Mouse (Mus musculus) brown adipose tissue, adult 24 weeks (tissue): ENCODE data around the gene Wrap53. TPM values are rescaled to one million over a fixed set of nuclear protein-coding genes. Genes with fewer than 3 reads are reported as not detected.

Experiments used
- H3K27ac ChIP-seq: fragments of 200-500 bp; replicated peaks from 2 replicates; pipeline ENCODE4 v1.5.1; 2012; ENCODE audit warnings: low read depth, mild to moderate bottlenecking, low read length
- H3K4me1 ChIP-seq: fragments of 200-500 bp; 2 replicates; pipeline ENCODE4 v1.6.1; 2012; ENCODE audit warnings: low read length, mixed read lengths; ENCODE audit not compliant: control insufficient read depth, insufficient read depth, insufficient read length
- H3K4me3 ChIP-seq: fragments of 200-500 bp; 2 replicates; pipeline ENCODE4 v1.5.1; 2012; ENCODE audit warnings: low read depth, mild to moderate bottlenecking, low read length, moderate library complexity; ENCODE audit not compliant: insufficient read depth
- polyA plus RNA-seq: library from polyadenylated mRNA; stranded (reverse); fragments of >200 nt; gene quantifications from 2 replicates; pipeline ENCODE4 v1.2.4, GENCODE M21; 2012; ENCODE audit not compliant: missing spikeins, insufficient read depth, insufficient read length

Wrap53 gene
- polyA plus RNA-seq, 1 experiment = 10.9 TPM

- Histone ChIP-seq H3K4me3 (no peak overlapping the region), H3K4me1 (peaks cover 4% of the 10 kb centered on the region; the same call in 1 of the 2 replicates), H3K27ac (no peak overlapping the region)
Observed at GRCm38 (mm10) chr11:69606832-69607231, 26.8 kb upstream of the Wrap53 start.

- H3K4me3 ChIP-seq = peak overlapping the region; percentile 45
Observed at GRCm38 (mm10) chr11:69606491-69606795, 26.4 kb upstream of the Wrap53 start.

GRCm38 (mm10) chr11:69605726-69606490 is 25.9 kb upstream of the Wrap53 start, which contains the start of gene Atp1b2:
Atp1b2 (minus strand) TSS chr11:69605942.
- peaks cover 4% of the 10 kb centered on the region; the same call in 1 of the 2 replicates for H3K4me1 ChIP-seq
- H3K4me3 ChIP-seq = peak within 1 kb of the TSS; percentile 70
- no peak within 1 kb of the TSS for H3K27ac ChIP-seq

More at GRCm38 (mm10) chr11:69606491-69606795, 26.4 kb upstream of the Wrap53 start:
- Histone ChIP-seq H3K27ac (no peak overlapping the region), H3K4me1 (peaks cover 4% of the 10 kb centered on the region; the same call in 1 of the 2 replicates)

- Histone ChIP-seq H3K4me3 (peak overlapping the region; percentile 70), H3K27ac (no peak overlapping the region), H3K4me1 (peaks cover 4% of the 10 kb centered on the region; the same call in 1 of the 2 replicates)
Observed at GRCm38 (mm10) chr11:69604795-69605664, 25.0 kb upstream of the Wrap53 start.

- Histone ChIP-seq H3K27ac (no peak overlapping the region), H3K4me1 (peaks cover 4% of the 10 kb centered on the region; the same call in 1 of the 2 replicates), H3K4me3 (peak overlapping the region; percentile 25)
Observed at GRCm38 (mm10) chr11:69604347-69604746, 24.3 kb upstream of the Wrap53 start.

- Histone ChIP-seq H3K27ac (0 out of 2 replicates have a peak overlapping the region, but pooled peaks have one; percentile 46), H3K4me3 (peak overlapping the region; percentile 27), H3K4me1 (peaks cover 4% of the 10 kb centered on the region; the same call in 1 of the 2 replicates)
Observed at GRCm38 (mm10) chr11:69603516-69603915, 23.5 kb upstream of the Wrap53 start.

- no peak overlapping the region for H3K27ac ChIP-seq
- no peak overlapping the region for H3K4me3 ChIP-seq
- H3K4me1 ChIP-seq = peaks cover 4% of the 10 kb centered on the region; the same call in 1 of the 2 replicates
Observed at GRCm38 (mm10) chr11:69601768-69602167, 21.7 kb upstream of the Wrap53 start.

GRCm38 (mm10) chr11:69600098-69600497 is 20.0 kb upstream of the Wrap53 start:
- peaks cover 4% of the 10 kb centered on the region; the same call in 1 of the 2 replicates for H3K4me1 ChIP-seq
- H3K27ac ChIP-seq = no peak overlapping the region
- no peak overlapping the region for H3K4me3 ChIP-seq

- H3K4me3 ChIP-seq = no peak overlapping the region
- peaks cover 4% of the 10 kb centered on the region; the same call in 1 of the 2 replicates for H3K4me1 ChIP-seq
- no peak overlapping the region for H3K27ac ChIP-seq
Observed at GRCm38 (mm10) chr11:69599436-69599835, 19.4 kb upstream of the Wrap53 start.

GRCm38 (mm10) chr11:69594853-69595252 is 14.8 kb upstream of the Wrap53 start:
- Histone ChIP-seq H3K4me1 (no peaks in the 10 kb centered on the region), H3K27ac (no peak overlapping the region), H3K4me3 (no peak overlapping the region)

GRCm38 (mm10) chr11:69592799-69593198 is 12.7 kb upstream of the Wrap53 start:
- Histone ChIP-seq H3K4me3 (no peak overlapping the region), H3K27ac (no peak overlapping the region), H3K4me1 (no peaks in the 10 kb centered on the region)

- no peak overlapping the region for H3K27ac ChIP-seq
- H3K4me1 ChIP-seq = no peaks in the 10 kb centered on the region
- H3K4me3 ChIP-seq = no peak overlapping the region
Observed at GRCm38 (mm10) chr11:69591899-69592637, 12.0 kb upstream of the Wrap53 start.

GRCm38 (mm10) chr11:69591424-69591823 is 11.4 kb upstream of the Wrap53 start:
- no peak overlapping the region for H3K4me3 ChIP-seq
- H3K4me1 ChIP-seq = no peaks in the 10 kb centered on the region
- H3K27ac ChIP-seq = no peak overlapping the region

- H3K4me1 ChIP-seq = no peaks in the 10 kb centered on the region
- H3K27ac ChIP-seq = no peak overlapping the region
- no peak overlapping the region for H3K4me3 ChIP-seq
Observed at GRCm38 (mm10) chr11:69590622-69591021, 10.6 kb upstream of the Wrap53 start.
